Mouse (Mus musculus): Measurements from ENCODE around the gene Stxbp1. TPM values are rescaled to one million over a fixed set of nuclear protein-coding genes. Genes with fewer than 3 reads are reported as not detected.

Stxbp1 gene
- polyA plus RNA-seq, 1 experiment from 2014 or later, result 27.0 TPM

DNA sequence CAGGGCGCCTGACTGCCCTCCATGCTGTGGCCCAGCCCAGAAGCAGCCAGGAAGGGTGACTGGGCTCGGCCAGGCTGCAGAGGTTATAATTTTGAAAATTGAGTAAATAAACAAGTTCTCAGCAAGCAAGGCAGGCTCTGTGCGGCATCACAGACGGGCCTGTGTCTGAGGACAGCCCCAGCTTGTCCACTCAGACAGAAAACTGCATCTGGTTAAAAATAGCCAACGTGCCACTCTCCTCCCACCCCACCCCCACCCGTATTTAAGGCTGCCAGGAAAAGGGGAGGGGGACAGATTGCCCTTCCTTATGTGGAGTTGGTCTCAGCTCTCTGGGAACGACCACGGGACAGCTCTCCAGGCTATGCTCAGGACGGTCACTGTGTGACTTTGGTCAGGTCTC is 41.0 kb upstream of the Stxbp1 start:
- H3K4me2 ChIP-seq (ENCODE audit: low read length), result no peak overlapping the region
- 12% methylated on average over 9 of the region's 9 CpGs for WGBS
- H3K27me3 ChIP-seq (replicated peaks; ENCODE audit: control insufficient read depth, insufficient read depth, low read length), result no peaks in the 10 kb centered on the region
- H3K9ac ChIP-seq (ENCODE audit: low read length), result no peak overlapping the region; the same call in 1 of the 2 replicates
- no peaks in the 10 kb centered on the region for H3K9me3 ChIP-seq (ENCODE audit: control insufficient read depth, low read length)
- DNase-seq (ENCODE audit: low spot score) (no peak), ATAC-seq (replicated peaks; ENCODE audit: low FRiP score, low TSS enrichment, low read depth) (peak; percentile 34; the same call in 1 of the 2 replicates)
- no peak overlapping the region for H3K4me3 ChIP-seq (ENCODE audit: low read depth, low read length)
- peak overlapping the region; percentile 77 for H3K27ac ChIP-seq (ENCODE audit: low read depth)
- H3K36me3 ChIP-seq (ENCODE audit: control insufficient read depth, insufficient read depth, low read length), result 0 out of 2 replicates have a peak, but pooled peaks cover 6% of the 10 kb centered on the region
- H3K4me1 ChIP-seq (replicated peaks; ENCODE audit: control insufficient read depth, insufficient read depth, low read length), result peaks cover 47% of the 10 kb centered on the region

DNA sequence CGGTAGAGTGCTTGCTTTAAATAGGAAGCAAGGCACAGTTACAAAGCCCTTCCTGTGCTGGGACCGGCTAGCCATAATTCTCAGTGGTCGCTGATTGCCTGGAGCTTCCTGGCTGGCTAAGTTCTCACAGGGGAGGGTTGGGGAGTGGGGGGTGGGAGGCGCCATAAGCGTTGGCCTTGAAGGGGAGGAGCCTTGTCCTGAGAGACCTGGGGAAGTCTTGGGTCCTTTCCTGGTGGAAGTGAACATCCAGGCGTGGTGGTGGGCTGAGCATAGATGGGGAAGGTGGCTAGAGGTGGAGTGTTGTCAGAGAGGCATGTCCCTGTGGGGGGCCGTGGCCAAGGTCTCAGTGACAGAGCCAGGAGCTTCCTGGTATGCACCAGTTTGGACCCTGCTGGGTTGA is 37.7 kb upstream of the Stxbp1 start:
- H3K4me1 ChIP-seq (replicated peaks; ENCODE audit: control insufficient read depth, insufficient read depth, low read length), result peaks cover 78% of the 10 kb centered on the region
- WGBS, result 16% methylated on average over 7 of the region's 7 CpGs
- H3K36me3 ChIP-seq (ENCODE audit: control insufficient read depth, insufficient read depth, low read length), result no peaks in the 10 kb centered on the region; the same call in 1 of the 2 replicates
- peak overlapping the region; percentile 51; the same call in 1 of the 2 replicates for H3K27ac ChIP-seq (ENCODE audit: low read depth)
- H3K9ac ChIP-seq (ENCODE audit: low read length), result no peak overlapping the region
- H3K9me3 ChIP-seq (ENCODE audit: control insufficient read depth, low read length), result no peaks in the 10 kb centered on the region
- no peak overlapping the region; the same call in 1 of the 2 replicates for H3K4me2 ChIP-seq (ENCODE audit: low read length)
- no peaks in the 10 kb centered on the region for H3K27me3 ChIP-seq (replicated peaks; ENCODE audit: control insufficient read depth, insufficient read depth, low read length)
- ATAC-seq (replicated peaks; ENCODE audit: low FRiP score, low TSS enrichment, low read depth), result no peak
- DNase-seq (ENCODE audit: low spot score), result no peak
- no peak overlapping the region for H3K4me3 ChIP-seq (ENCODE audit: low read depth, low read length)

DNA sequence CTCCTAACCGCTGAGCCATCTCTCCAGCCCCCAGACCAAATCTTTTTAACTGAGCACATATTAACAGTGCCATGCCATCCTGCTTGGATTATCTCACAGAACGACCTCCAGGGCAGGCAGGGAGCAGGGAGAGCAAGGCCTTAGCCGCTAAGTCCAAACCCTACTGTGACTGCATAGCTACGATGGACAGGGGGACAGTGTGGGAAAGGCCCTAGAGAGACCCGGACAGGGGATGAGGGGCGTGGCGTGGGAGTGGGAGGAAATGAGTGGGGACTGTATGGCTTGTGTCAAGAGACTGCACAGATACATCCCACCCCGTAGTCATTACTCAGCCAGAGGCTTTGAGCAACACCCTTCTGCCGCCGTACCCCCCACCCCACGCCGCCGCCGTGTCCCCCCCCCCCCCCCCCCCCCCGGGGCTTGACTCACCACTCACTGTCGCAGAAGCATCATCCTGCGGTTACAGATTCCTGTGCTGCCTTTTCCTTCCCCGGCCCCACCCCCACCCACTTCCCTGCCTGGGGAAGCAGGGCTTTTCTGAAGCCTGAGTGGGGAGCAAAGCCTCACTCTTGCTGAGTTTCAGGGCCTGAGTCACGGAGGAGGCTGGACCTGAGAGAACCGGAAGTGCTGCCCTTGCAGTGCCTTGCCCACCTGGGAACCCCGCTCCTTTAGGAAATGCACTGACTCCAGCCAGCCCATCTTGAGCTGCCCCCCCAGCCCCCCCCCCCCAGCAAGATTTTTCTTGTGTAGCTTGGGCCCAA is 35.4 kb upstream of the Stxbp1 start:
- no peak overlapping the region for H3K9ac ChIP-seq (ENCODE audit: low read length)
- no peak for DNase-seq (ENCODE audit: low spot score)
- peak; percentile 43 for ATAC-seq (replicated peaks; ENCODE audit: low FRiP score, low TSS enrichment, low read depth)

DNA sequence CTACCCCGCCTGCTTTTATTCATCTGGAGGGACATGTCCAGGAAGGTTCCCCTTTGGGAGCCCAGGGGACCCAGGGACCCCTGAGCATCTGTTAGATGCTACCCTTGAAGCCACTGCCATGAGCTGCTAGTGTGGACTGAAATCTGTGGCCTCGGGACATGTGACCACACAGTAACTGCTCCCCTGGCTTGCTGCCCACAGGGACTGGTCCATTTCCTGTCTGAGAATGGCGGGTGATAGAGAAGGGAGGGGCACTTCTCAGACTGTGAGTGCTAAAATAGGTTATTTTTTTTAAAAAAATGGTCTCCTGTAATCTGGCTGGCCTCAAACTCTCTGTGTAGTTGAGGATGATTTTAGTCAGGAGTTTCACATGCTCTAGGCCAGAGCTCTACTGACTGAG is 34.7 kb upstream of the Stxbp1 start:
- Histone ChIP-seq H3K4me2 (ENCODE audit: low read length) (peak overlapping the region; percentile 1; the same call in 1 of the 2 replicates), H3K4me3 (ENCODE audit: low read depth, low read length) (no peak overlapping the region), H3K36me3 (ENCODE audit: control insufficient read depth, insufficient read depth, low read length) (no peaks in the 10 kb centered on the region; the same call in 1 of the 2 replicates), H3K9ac (ENCODE audit: low read length) (0 out of 2 replicates have a peak overlapping the region, but pooled peaks have one; percentile 20), H3K4me1 (replicated peaks; ENCODE audit: control insufficient read depth, insufficient read depth, low read length) (peaks cover 80% of the 10 kb centered on the region), H3K9me3 (ENCODE audit: control insufficient read depth, low read length) (no peaks in the 10 kb centered on the region), H3K27ac (ENCODE audit: low read depth) (peak overlapping the region; percentile 83), H3K27me3 (replicated peaks; ENCODE audit: control insufficient read depth, insufficient read depth, low read length) (no peaks in the 10 kb centered on the region)
- DNase-seq (ENCODE audit: low spot score) (no peak), ATAC-seq (replicated peaks; ENCODE audit: low FRiP score, low TSS enrichment, low read depth) (no peak)
- 23% methylated on average over 3 of the region's 3 CpGs for WGBS

More for the DNA sequence above, 35.4 kb upstream of the Stxbp1 start:
- Histone ChIP-seq H3K9me3 (ENCODE audit: control insufficient read depth, low read length) (no peaks in the 10 kb centered on the region), H3K4me3 (ENCODE audit: low read depth, low read length) (no peak overlapping the region), H3K27me3 (replicated peaks; ENCODE audit: control insufficient read depth, insufficient read depth, low read length) (no peaks in the 10 kb centered on the region), H3K27ac (ENCODE audit: low read depth) (peak overlapping the region; percentile 83), H3K4me2 (ENCODE audit: low read length) (peak overlapping the region; percentile 28), H3K36me3 (ENCODE audit: control insufficient read depth, insufficient read depth, low read length) (no peaks in the 10 kb centered on the region; the same call in 1 of the 2 replicates), H3K4me1 (replicated peaks; ENCODE audit: control insufficient read depth, insufficient read depth, low read length) (peaks cover 81% of the 10 kb centered on the region)
- 26% methylated on average over 14 of the region's 21 CpGs for WGBS

DNA sequence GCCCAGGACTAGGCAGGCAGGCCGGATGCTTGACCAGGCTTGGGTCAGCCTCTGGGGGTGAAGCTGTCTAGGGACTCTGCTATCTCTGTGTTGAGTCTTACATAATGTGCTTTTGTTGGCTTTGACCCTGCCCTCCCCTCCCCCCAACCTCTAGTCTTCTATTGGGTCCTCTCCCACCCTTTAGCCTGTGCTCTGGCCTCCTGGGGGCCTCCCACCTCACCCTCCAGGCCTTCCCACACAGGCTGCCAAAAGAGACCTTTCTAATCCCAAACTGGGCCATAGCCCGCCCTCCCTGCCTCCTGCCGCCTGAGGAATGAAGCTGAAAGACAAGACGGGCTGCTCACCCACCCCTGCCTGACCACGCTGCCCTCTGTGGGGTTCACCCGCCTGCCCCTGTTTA is 34.0 kb upstream of the Stxbp1 start:
- Histone ChIP-seq H3K9me3 (ENCODE audit: control insufficient read depth, low read length) (no peaks in the 10 kb centered on the region), H3K27ac (ENCODE audit: low read depth) (peak overlapping the region; percentile 83), H3K36me3 (ENCODE audit: control insufficient read depth, insufficient read depth, low read length) (no peaks in the 10 kb centered on the region; the same call in 1 of the 2 replicates), H3K4me3 (ENCODE audit: low read depth, low read length) (no peak overlapping the region), H3K4me1 (replicated peaks; ENCODE audit: control insufficient read depth, insufficient read depth, low read length) (peaks cover 80% of the 10 kb centered on the region), H3K4me2 (ENCODE audit: low read length) (peak overlapping the region; percentile 1; the same call in 1 of the 2 replicates), H3K9ac (ENCODE audit: low read length) (peak overlapping the region; percentile 20; the same call in 1 of the 2 replicates), H3K27me3 (replicated peaks; ENCODE audit: control insufficient read depth, insufficient read depth, low read length) (no peaks in the 10 kb centered on the region)
- WGBS, result 43% methylated on average over 6 of the region's 6 CpGs
- DNase-seq (ENCODE audit: low spot score) (no peak), ATAC-seq (replicated peaks; ENCODE audit: low FRiP score, low TSS enrichment, low read depth) (no peak)

DNA sequence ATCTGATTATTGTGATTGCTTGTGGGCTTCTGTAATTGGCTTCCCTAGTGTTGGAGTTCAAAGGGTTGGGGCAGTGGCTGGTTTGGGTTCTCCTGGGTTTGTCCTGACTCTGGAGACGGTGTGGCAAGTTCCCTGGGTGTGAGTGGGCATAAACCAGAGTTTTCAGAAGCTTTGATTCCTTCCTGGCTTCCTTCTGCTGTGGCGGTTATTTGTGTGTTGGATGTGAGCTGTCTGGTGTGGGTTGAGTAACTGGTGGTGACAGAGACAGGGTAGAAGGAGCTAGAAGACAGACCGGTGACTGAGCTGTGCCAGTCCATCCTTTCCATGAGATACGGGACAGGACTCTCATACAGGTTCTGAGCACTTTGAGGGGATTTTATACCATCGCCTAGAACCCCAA is 32.5 kb upstream of the Stxbp1 start:
- Histone ChIP-seq H3K4me2 (ENCODE audit: low read length) (no peak overlapping the region), H3K9ac (ENCODE audit: low read length) (no peak overlapping the region), H3K27ac (ENCODE audit: low read depth) (no peak overlapping the region), H3K4me3 (ENCODE audit: low read depth, low read length) (no peak overlapping the region), H3K9me3 (ENCODE audit: control insufficient read depth, low read length) (no peaks in the 10 kb centered on the region), H3K27me3 (replicated peaks; ENCODE audit: control insufficient read depth, insufficient read depth, low read length) (no peaks in the 10 kb centered on the region), H3K36me3 (ENCODE audit: control insufficient read depth, insufficient read depth, low read length) (no peaks in the 10 kb centered on the region; the same call in 1 of the 2 replicates), H3K4me1 (replicated peaks; ENCODE audit: control insufficient read depth, insufficient read depth, low read length) (peaks cover 80% of the 10 kb centered on the region)
- 80% methylated on average over 5 of the region's 5 CpGs for WGBS
- DNase-seq (ENCODE audit: low spot score) (no peak), ATAC-seq (replicated peaks; ENCODE audit: low FRiP score, low TSS enrichment, low read depth) (no peak)

DNA sequence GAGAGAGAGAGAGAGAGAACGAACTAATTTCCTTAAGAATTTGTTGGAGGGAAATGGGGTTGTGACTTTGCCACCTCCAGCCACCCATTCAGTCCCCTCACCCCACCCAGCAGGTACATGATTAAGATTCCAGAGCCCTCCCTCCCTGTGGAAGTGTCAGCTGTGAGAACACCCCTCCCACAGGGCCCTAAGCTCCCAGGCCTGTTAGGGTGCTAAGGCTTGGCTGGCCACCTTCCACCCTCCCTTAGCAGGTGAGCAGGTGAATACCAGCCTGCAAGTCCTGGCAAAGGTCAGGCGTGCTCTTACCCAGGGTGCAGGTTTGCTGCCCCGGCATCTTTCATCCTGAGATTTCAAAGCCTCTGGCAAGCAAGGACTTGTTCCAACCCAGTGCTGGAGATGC is 31.4 kb upstream of the Stxbp1 start:
- peak overlapping the region; percentile 69 for H3K4me2 ChIP-seq (ENCODE audit: low read length)
- DNase-seq (ENCODE audit: low spot score), result no peak
- WGBS, result 68% methylated on average over 3 of the region's 3 CpGs
- peak overlapping the region; percentile 76; the same call in 1 of the 2 replicates for H3K4me3 ChIP-seq (ENCODE audit: low read depth, low read length)
- no peak overlapping the region for H3K27ac ChIP-seq (ENCODE audit: low read depth)
- no peaks in the 10 kb centered on the region; the same call in 1 of the 2 replicates for H3K36me3 ChIP-seq (ENCODE audit: control insufficient read depth, insufficient read depth, low read length)
- peaks cover 72% of the 10 kb centered on the region for H3K4me1 ChIP-seq (replicated peaks; ENCODE audit: control insufficient read depth, insufficient read depth, low read length)
- H3K27me3 ChIP-seq (replicated peaks; ENCODE audit: control insufficient read depth, insufficient read depth, low read length), result no peaks in the 10 kb centered on the region
- no peak for ATAC-seq (replicated peaks; ENCODE audit: low FRiP score, low TSS enrichment, low read depth)
- no peaks in the 10 kb centered on the region for H3K9me3 ChIP-seq (ENCODE audit: control insufficient read depth, low read length)
- peak overlapping the region; percentile 86; the same call in 1 of the 2 replicates for H3K9ac ChIP-seq (ENCODE audit: low read length)

DNA sequence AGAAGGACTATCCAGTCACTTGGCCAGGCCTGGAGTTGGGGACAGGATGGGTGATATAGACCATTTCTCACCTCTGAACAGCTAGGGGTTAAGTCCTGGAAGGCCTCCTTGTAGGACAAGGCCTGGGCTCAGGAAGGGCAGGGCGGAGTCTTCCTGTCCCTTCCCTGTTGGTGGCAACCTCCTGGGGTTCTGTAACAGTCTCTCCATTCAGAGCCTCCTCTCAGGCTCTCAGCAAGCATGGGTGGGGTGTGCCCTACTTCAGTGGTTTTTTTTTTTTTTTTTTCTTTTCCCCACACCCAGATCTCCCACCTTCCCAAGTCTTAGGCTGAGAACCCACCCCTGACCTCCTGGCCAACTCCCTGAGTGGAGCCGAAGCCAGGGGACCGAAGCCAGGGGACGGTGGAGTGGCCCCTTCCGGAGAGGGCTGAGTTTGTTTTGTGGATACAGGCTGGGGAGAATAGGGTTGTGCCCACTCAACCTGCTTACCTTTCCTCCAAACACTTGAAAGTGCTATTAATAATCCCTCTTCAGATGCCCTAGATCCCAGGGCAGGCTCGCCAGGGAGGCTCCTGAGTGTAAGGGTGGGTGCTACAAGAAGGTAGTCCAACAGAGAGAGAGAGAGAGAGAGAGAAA is 30.8 kb upstream of the Stxbp1 start:
- DNase-seq (ENCODE audit: low spot score) (no peak), ATAC-seq (replicated peaks; ENCODE audit: low FRiP score, low TSS enrichment, low read depth) (no peak)

More for the DNA sequence above, 30.8 kb upstream of the Stxbp1 start:
- Histone ChIP-seq H3K4me3 (ENCODE audit: low read depth, low read length) (peak overlapping the region; percentile 76), H3K4me1 (replicated peaks; ENCODE audit: control insufficient read depth, insufficient read depth, low read length) (peaks cover 67% of the 10 kb centered on the region), H3K9me3 (ENCODE audit: control insufficient read depth, low read length) (no peaks in the 10 kb centered on the region), H3K36me3 (ENCODE audit: control insufficient read depth, insufficient read depth, low read length) (no peaks in the 10 kb centered on the region; the same call in 1 of the 2 replicates), H3K4me2 (ENCODE audit: low read length) (peak overlapping the region; percentile 69), H3K9ac (ENCODE audit: low read length) (peak overlapping the region; percentile 86), H3K27ac (ENCODE audit: low read depth) (no peak overlapping the region), H3K27me3 (replicated peaks; ENCODE audit: control insufficient read depth, insufficient read depth, low read length) (no peaks in the 10 kb centered on the region)
- WGBS, result 54% methylated on average over 6 of the region's 6 CpGs

All from intestine, embryonic 14.5 days (tissue).